Mouse (Mus musculus) spleen, adult 10 weeks (tissue): ENCODE results near the gene Slc25a24. TPM values are rescaled to one million over a fixed set of nuclear protein-coding genes. Genes with fewer than 3 reads are reported as not detected.

ENCODE experiments used
- polyA plus RNA-seq: library from polyadenylated mRNA; stranded (reverse); fragments of 350-450 nt; fragmentation: Illumina TruSeq; extraction: RNeasy Lipid Tissue Mini Kit (QIAGEN cat#74804); gene quantifications from one replicate; pipeline ENCODE4 v1.2.3, GENCODE M21; 2015; ENCODE audit warnings: low replicate concordance; ENCODE audit not compliant: insufficient read depth

The Slc25a24 gene
- 14.8 TPM for polyA plus RNA-seq

GRCm38 (mm10) chr3:109122641-109123530, at the start of gene Slc25a24:
Gene Slc25a24, plus strand, starts transcription at chr3:109123149.

GRCm38 (mm10) chr3:109080169-109080568, 42.8 kb upstream of the Slc25a24 start, which contains the start of gene Slc25a54:
Gene Slc25a54, plus strand, starts transcription at chr3:109080469.

Other genes starting within 250 kb of the Slc25a24 start
- 5.1 TPM for gene Fndc7, start 233.1 kb upstream of the Slc25a24 start, polyA plus RNA-seq
- gene Prpf38b, start 211.4 kb upstream of the Slc25a24 start, polyA plus RNA-seq: 452 TPM
- 0.32 TPM for gene Henmt1, start 183.3 kb upstream of the Slc25a24 start, polyA plus RNA-seq
- gene Gm9857, start 182.7 kb upstream of the Slc25a24 start, polyA plus RNA-seq: not detected
- 23.6 TPM for gene Fam102b, start 95.5 kb upstream of the Slc25a24 start, polyA plus RNA-seq
- gene Slc25a54, start 42.7 kb upstream of the Slc25a24 start, polyA plus RNA-seq: not detected
- gene Vav3, start 217.5 kb downstream of the Slc25a24 start, polyA plus RNA-seq: 14.6 TPM